Mouse (Mus musculus) myocyte (in vitro differentiated cells): ENCODE results near the gene Prrx2. TPM values are rescaled to one million over a fixed set of nuclear protein-coding genes. Genes with fewer than 3 reads are reported as not detected.

Experiments used
- H3K27me3 ChIP-seq: one replicate; pipeline ENCODE4 v1.6.1; 2011; ENCODE audit not compliant: control insufficient read depth, insufficient read depth, insufficient read length
- H3K36me3 ChIP-seq: one replicate; pipeline ENCODE4 v1.6.1; 2011; ENCODE audit not compliant: control insufficient read depth, insufficient read depth
- H3K4me2 ChIP-seq: one replicate; pipeline ENCODE4 v1.6.1; 2011; ENCODE audit warnings: low read depth, control low read depth
- H3K4me3 ChIP-seq: one replicate; pipeline ENCODE4 v1.5.1; 2011; ENCODE audit warnings: mild to moderate bottlenecking, control low read depth, moderate library complexity
- H3K79me2 ChIP-seq: one replicate; pipeline ENCODE4 v1.6.1; 2011; ENCODE audit not compliant: control insufficient read depth, insufficient read depth
- H3ac ChIP-seq: one replicate; pipeline ENCODE4 v1.6.1; 2011; ENCODE audit not compliant: control insufficient read depth, insufficient read length
- CEBPB ChIP-seq: IDR thresholded peaks from 2 replicates; pipeline ENCODE4 v1.6.1; 2011; ENCODE audit warnings: mild to moderate bottlenecking, moderate library complexity; ENCODE audit not compliant: poor library complexity, insufficient read depth, severe bottlenecking
- E2F4 ChIP-seq: IDR thresholded peaks from one replicate; pipeline ENCODE4 v1.6.1; 2011; ENCODE audit warnings: mild to moderate bottlenecking, control low read depth, moderate library complexity; ENCODE audit not compliant: insufficient read depth
- MAX ChIP-seq: IDR thresholded peaks from one replicate; pipeline ENCODE4 v1.6.1; 2011; ENCODE audit warnings: low read depth, mild to moderate bottlenecking, control low read depth
- MYOD1 ChIP-seq, 3 experiments: IDR thresholded peaks; one replicate each; pipeline ENCODE4 v1.6.1; 2011; ENCODE audit warnings: control low read depth in 2 of 3, low read depth in 2 of 3, mild to moderate bottlenecking in 2 of 3, moderate library complexity in 1 of 3; ENCODE audit not compliant: insufficient read length in 2 of 3, control insufficient read depth in 1 of 3
- MYOG ChIP-seq, 3 experiments: IDR thresholded peaks; one replicate each; pipeline ENCODE4 v1.6.1; 2011; ENCODE audit warnings: control low read depth in 2 of 3, low read depth in 2 of 3, mild to moderate bottlenecking in 2 of 3; ENCODE audit not compliant: insufficient read length in 2 of 3, control insufficient read depth in 1 of 3, insufficient read depth in 1 of 3
- POLR2A ChIP-seq: IDR thresholded peaks from one replicate; pipeline ENCODE4 v1.6.1; 2011; ENCODE audit warnings: low read depth, mild to moderate bottlenecking, control low read depth, moderate library complexity; ENCODE audit not compliant: insufficient read length
- POLR2AphosphoS2 ChIP-seq: IDR thresholded peaks from one replicate; pipeline ENCODE4 v1.6.1; 2011; ENCODE audit warnings: low read depth, control low read depth; ENCODE audit not compliant: insufficient read length
- REST ChIP-seq: IDR thresholded peaks from one replicate; pipeline ENCODE4 v1.6.1; 2011; ENCODE audit warnings: mild to moderate bottlenecking, control low read depth, moderate library complexity; ENCODE audit not compliant: insufficient read depth, insufficient read length
- SRF ChIP-seq: IDR thresholded peaks from one replicate; pipeline ENCODE4 v1.6.1; 2011; ENCODE audit warnings: low read depth; ENCODE audit not compliant: control insufficient read depth, insufficient read length
- TCF12 ChIP-seq: IDR thresholded peaks from one replicate; pipeline ENCODE4 v1.6.1; 2011; ENCODE audit warnings: mild to moderate bottlenecking, control low read depth; ENCODE audit not compliant: poor library complexity, insufficient read depth, severe bottlenecking
- TCF3 ChIP-seq: IDR thresholded peaks from one replicate; pipeline ENCODE4 v1.6.1; 2011; ENCODE audit warnings: low read depth, control low read depth; ENCODE audit not compliant: insufficient read length
- USF1 ChIP-seq: IDR thresholded peaks from one replicate; pipeline ENCODE4 v1.6.1; 2011; ENCODE audit warnings: low read depth, mild to moderate bottlenecking, control low read depth, moderate library complexity
- polyA plus RNA-seq: library from polyadenylated mRNA; unstranded; fragments of >200 nt; fragmentation: generic; extraction: Trizol; gene quantifications from one replicate; pipeline ENCODE4 v1.2.1, GENCODE M21; 2012; ENCODE audit warnings: missing spikeins

Gene Prrx2
- polyA plus RNA-seq, 1 experiment: 21.8 TPM

- Histone ChIP-seq H3K4me2 (peak overlapping the region; percentile 97), H3K4me3 (peak overlapping the region; percentile 95), H3K27me3 (no peaks in the 10 kb centered on the region), H3ac (peak overlapping the region; percentile 30), H3K79me2 (peaks cover 24% of the 10 kb centered on the region), H3K36me3 (peaks cover 6% of the 10 kb centered on the region)
- TF ChIP-seq TCF12 (no peak), TCF3 (no peak), MYOD1 (IDR thresholded peaks at IDR 0.05; ENCODE audit: control insufficient read depth in 1 of 3, insufficient read length in 2 of 3, low read depth in 2 of 3) (peak in 1 of 3 experiments; percentile 5), MYOG (IDR thresholded peaks at IDR 0.05; ENCODE audit: control insufficient read depth in 1 of 3, insufficient read depth in 1 of 3, insufficient read length in 2 of 3, low read depth in 2 of 3) (peak in 1 of 3 experiments; percentile 23), CEBPB (no peak), POLR2A (peak; percentile 77), E2F4 (peak; percentile 36), POLR2AphosphoS2 (peak; percentile 72), REST (no peak)
These were observed 6.9 kb upstream of the Prrx2 start for GRCm38 (mm10) chr2:30827749-30828475.

- TF ChIP-seq TCF3: no peak
- TF ChIP-seq MYOD1 (IDR thresholded peaks at IDR 0.05; ENCODE audit: control insufficient read depth in 1 of 3, insufficient read length in 2 of 3, low read depth in 2 of 3): no peak
- no peak for TF ChIP-seq MAX
- no peak for TF ChIP-seq POLR2A
- no peak for TF ChIP-seq CEBPB
- no peak for TF ChIP-seq E2F4
These were observed 5.5 kb upstream of the Prrx2 start for GRCm38 (mm10) chr2:30829315-30829714.

GRCm38 (mm10) chr2:30830283-30830795, 4.4 kb upstream of the Prrx2 start, which contains the start of gene Asb6:
Gene Asb6, minus strand, starts transcription at chr2:30830333.
- Histone ChIP-seq H3ac (no peak within 1 kb of the TSS), H3K79me2 (peaks cover 23% of the 10 kb centered on the region), H3K36me3 (peaks cover 6% of the 10 kb centered on the region), H3K4me3 (no peak within 1 kb of the TSS), H3K27me3 (no peaks in the 10 kb centered on the region), H3K4me2 (no peak within 1 kb of the TSS)
- no peak for TF ChIP-seq CEBPB
- no peak for TF ChIP-seq TCF12
- no peak for TF ChIP-seq MYOG (IDR thresholded peaks at IDR 0.05; ENCODE audit: control insufficient read depth in 1 of 3, insufficient read depth in 1 of 3, insufficient read length in 2 of 3, low read depth in 2 of 3)
- TF ChIP-seq E2F4: no peak
- TF ChIP-seq SRF: no peak
- no peak for TF ChIP-seq MYOD1 (IDR thresholded peaks at IDR 0.05; ENCODE audit: control insufficient read depth in 1 of 3, insufficient read length in 2 of 3, low read depth in 2 of 3)
- no peak for TF ChIP-seq POLR2AphosphoS2
- TF ChIP-seq POLR2A: no peak
- TF ChIP-seq USF1: no peak

More at GRCm38 (mm10) chr2:30829315-30829714, 5.5 kb upstream of the Prrx2 start:
- Histone ChIP-seq H3ac (no peak overlapping the region), H3K79me2 (peaks cover 24% of the 10 kb centered on the region), H3K36me3 (peaks cover 6% of the 10 kb centered on the region), H3K4me3 (no peak overlapping the region), H3K27me3 (no peaks in the 10 kb centered on the region), H3K4me2 (no peak overlapping the region)

GRCm38 (mm10) chr2:30833644-30834043, 1.1 kb upstream of the Prrx2 start:
- Histone ChIP-seq H3K36me3 (no peaks in the 10 kb centered on the region), H3ac (no peak overlapping the region), H3K4me3 (no peak overlapping the region), H3K27me3 (no peaks in the 10 kb centered on the region), H3K4me2 (no peak overlapping the region), H3K79me2 (no peaks in the 10 kb centered on the region)
- TF ChIP-seq TCF3: no peak
- no peak for TF ChIP-seq CEBPB
- TF ChIP-seq MYOD1 (IDR thresholded peaks at IDR 0.05; ENCODE audit: control insufficient read depth in 1 of 3, insufficient read length in 2 of 3, low read depth in 2 of 3): no peak
- TF ChIP-seq SRF: no peak
- TF ChIP-seq POLR2A: no peak
- no peak for TF ChIP-seq USF1
- no peak for TF ChIP-seq TCF12
- TF ChIP-seq E2F4: no peak
- no peak for TF ChIP-seq POLR2AphosphoS2
- no peak for TF ChIP-seq MAX
- no peak for TF ChIP-seq REST
- no peak for TF ChIP-seq MYOG (IDR thresholded peaks at IDR 0.05; ENCODE audit: control insufficient read depth in 1 of 3, insufficient read depth in 1 of 3, insufficient read length in 2 of 3, low read depth in 2 of 3)
